Mouse (Mus musculus): ENCODE measurements around the gene Cdc6.
"Not testable (repeated sequence)": the region's sequence is repeated elsewhere in the genome, so short reads cannot be mapped to it uniquely, and the experiment has no call there.

- not testable (repeated sequence) for TF ChIP-seq GATA1, TAL1 (IDR thresholded peaks at IDR 0.05; ENCODE audit: low read length)
Measured at GRCm38 (mm10) chr11:98921813-98922212, 14.2 kb downstream of the Cdc6 start.

Data from erythroblast, embryonic 14.5 days (primary cell).